23 mouse cellular contexts compared by ENCODE assay signal in genomic region chr17:68084446-68084845, GRCm38 (mm10).
DNase-seq lines count a peak whose midpoint lies in the region; ATAC-seq lines count a peak whose summit lies in the region.
"Had no signal": no experiment of that assay in that cellular context is flagged by ENCODE, and none has a peak within 500 bp of the region (broad histone marks: within the 10 kb centered on the region; RNA-seq: fewer than 3 reads in every experiment).

No protein-coding gene starts in this region.

- no peaks in the 10 kb centered on the region for H3K9me3 ChIP-seq in limb, embryonic 10.5 days (replicated peaks)
- H3K9me3 ChIP-seq in limb, embryonic 11.5 days (ENCODE audit: control insufficient read depth, low read length) = no peaks in the 10 kb centered on the region
- no peaks in the 10 kb centered on the region for H3K9me3 ChIP-seq in midbrain, embryonic 16.5 days (replicated peaks; ENCODE audit: control insufficient read depth, low read length, poor library complexity, severe bottlenecking)
- no peaks in the 10 kb centered on the region for H3K9me3 ChIP-seq in intestine, embryonic 16.5 days (ENCODE audit: control insufficient read depth, low read length)

- 97% methylated on average over 2 of the region's 2 CpGs for WGBS in limb, embryonic 10.5 days
- 96% methylated on average over 2 of the region's 2 CpGs for WGBS in limb, embryonic 11.5 days
- WGBS in midbrain, embryonic 16.5 days = 95% methylated on average over 2 of the region's 2 CpGs
- 98% methylated on average over 2 of the region's 2 CpGs for WGBS in intestine, embryonic 16.5 days

- H3K9ac ChIP-seq in limb, embryonic 11.5 days (ENCODE audit: low read length) = no peak overlapping the region
- H3K9ac ChIP-seq in midbrain, embryonic 16.5 days (ENCODE audit: low read depth, low read length) = no peak overlapping the region
- no peak overlapping the region for H3K9ac ChIP-seq in intestine, embryonic 16.5 days (ENCODE audit: low read depth, low read length)

- no peak overlapping the region for H3K4me2 ChIP-seq in limb, embryonic 11.5 days (ENCODE audit: low read depth, severe bottlenecking)
- no peak overlapping the region for H3K4me2 ChIP-seq in midbrain, embryonic 16.5 days (ENCODE audit: low read length)
- H3K4me2 ChIP-seq in intestine, embryonic 16.5 days (ENCODE audit: low read depth, low read length) = no peak overlapping the region

- intact Hi-C loops in gastrocnemius, postnatal 14 days (cut with DNase I; ENCODE audit: low total_unique reads) = no loop called here

- no peaks in the 10 kb centered on the region for H3K4me1 ChIP-seq in limb, embryonic 10.5 days
- H3K4me1 ChIP-seq in limb, embryonic 11.5 days (ENCODE audit: control insufficient read depth, insufficient read depth, low read length) = no peaks in the 10 kb centered on the region
- H3K4me1 ChIP-seq in midbrain, embryonic 16.5 days (ENCODE audit: control insufficient read depth, insufficient read depth, low read length) = no peaks in the 10 kb centered on the region; the same call in 1 of the 2 replicates
- no peaks in the 10 kb centered on the region for H3K4me1 ChIP-seq in intestine, embryonic 16.5 days (ENCODE audit: control insufficient read depth, insufficient read depth, low read length)

- DNase-seq in fat pad, adult 2 months (ENCODE audit: extremely low read depth, low read depth, low spot score) = peak; percentile 68
- peak; percentile 68 for DNase-seq in gonadal fat pad, adult 2 months (ENCODE audit: low read depth)
- DNase-seq in limb, embryonic 10.5 days (ENCODE audit: low spot score) = peak; percentile 10
- DNase-seq in limb, embryonic 11.5 days (ENCODE audit: low spot score) = peak; percentile 3
- no peak for DNase-seq in adrenal gland, postnatal 4 days (ENCODE audit: low spot score in 2 of 2)
- DNase-seq in gastrocnemius, postnatal 14 days = no peak
- DNase-seq: adrenal gland, adult 2 months; adrenal gland, adult 8-10 months; adrenal gland, postnatal 10 days; adrenal gland, postnatal 14 days; adrenal gland, postnatal 25 days; adrenal gland, postnatal 36 days; B cell, adult 2 months; cerebellum, adult 11 months; cerebellum, adult 11-12 months; cerebellum, adult 18-20 months had no signal

- H3K27ac ChIP-seq in limb, embryonic 10.5 days = no peak overlapping the region
- no peak overlapping the region for H3K27ac ChIP-seq in limb, embryonic 11.5 days (replicated peaks; ENCODE audit: low read depth, low read length)
- no peak overlapping the region for H3K27ac ChIP-seq in midbrain, embryonic 16.5 days (ENCODE audit: low read length)
- H3K27ac ChIP-seq in intestine, embryonic 16.5 days (ENCODE audit: low read length) = no peak overlapping the region

- no peaks in the 10 kb centered on the region for H3K27me3 ChIP-seq in limb, embryonic 10.5 days (ENCODE audit: low read depth, poor library complexity, severe bottlenecking)
- no peaks in the 10 kb centered on the region for H3K27me3 ChIP-seq in limb, embryonic 11.5 days (ENCODE audit: control insufficient read depth, insufficient read depth, low read length)
- H3K27me3 ChIP-seq in midbrain, embryonic 16.5 days (ENCODE audit: control insufficient read depth, insufficient read depth, low read depth, low read length) = no peaks in the 10 kb centered on the region
- no peaks in the 10 kb centered on the region for H3K27me3 ChIP-seq in intestine, embryonic 16.5 days (replicated peaks; ENCODE audit: control insufficient read depth, insufficient read depth, low read length)
- H3K27me3 ChIP-seq: CH12.LX had no signal

- H3K4me3 ChIP-seq in limb, embryonic 10.5 days = no peak overlapping the region
- H3K4me3 ChIP-seq in limb, embryonic 11.5 days (ENCODE audit: low read depth, low read length) = no peak overlapping the region
- no peak overlapping the region for H3K4me3 ChIP-seq in midbrain, embryonic 16.5 days (ENCODE audit: low read depth, low read length)
- no peak overlapping the region for H3K4me3 ChIP-seq in intestine, embryonic 16.5 days (ENCODE audit: low read length)

- no peak for ATAC-seq in limb, embryonic 11.5 days (ENCODE audit: insufficient number of reproducible peaks, low FRiP score, low TSS enrichment, low read depth)
- no peak for ATAC-seq in midbrain, embryonic 16.5 days
- no peak for ATAC-seq in intestine, embryonic 16.5 days
- ATAC-seq: activated CD4-positive, CD25-positive, alpha-beta regulatory T cell, adult 4 months; CD4-positive, CD25-positive, alpha-beta regulatory T cell, adult 4 months; Patski had no signal

- H3K36me3 ChIP-seq in limb, embryonic 10.5 days = no peaks in the 10 kb centered on the region
- no peaks in the 10 kb centered on the region for H3K36me3 ChIP-seq in limb, embryonic 11.5 days (ENCODE audit: control insufficient read depth, insufficient read depth, low read length)
- H3K36me3 ChIP-seq in midbrain, embryonic 16.5 days (ENCODE audit: control insufficient read depth, insufficient read depth, low read length) = no peaks in the 10 kb centered on the region
- H3K36me3 ChIP-seq in intestine, embryonic 16.5 days (ENCODE audit: control insufficient read depth, insufficient read depth, low read length) = no peaks in the 10 kb centered on the region
- H3K36me3 ChIP-seq: G1E had no signal

Comparison
In these comparisons a context has a peak if more than half of its experiments do, and no peak if none do; other contexts are left out.
1. DNase-seq: peak in fat pad, adult 2 months (single experiment), gonadal fat pad, adult 2 months (single experiment), limb, embryonic 10.5 days (single experiment) and limb, embryonic 11.5 days (single experiment); none in adrenal gland, postnatal 4 days (0 of 2) and gastrocnemius, postnatal 14 days (single experiment).